Mouse (Mus musculus) spleen, postnatal 36 days (tissue): Measurements from ENCODE around the gene Borcs6.
A peak's percentile ranks its signal among the peaks of the same experiment; 100 is the strongest.

Experiments
- DNase-seq, 2 experiments: peaks; one replicate each; pipeline ENCODE4 v3.0.0; 2022; ENCODE audit warnings: low spot score in 2 of 2, mixed read lengths in 1 of 2

Borcs6 gene

GRCm38 (mm10) chr11:69101604-69102402, 42.3 kb downstream of the Borcs6 start:
- DNase-seq: no peak

GRCm38 (mm10) chr11:69102403-69102725, 42.8 kb downstream of the Borcs6 start:
- no peak for DNase-seq

DNA sequence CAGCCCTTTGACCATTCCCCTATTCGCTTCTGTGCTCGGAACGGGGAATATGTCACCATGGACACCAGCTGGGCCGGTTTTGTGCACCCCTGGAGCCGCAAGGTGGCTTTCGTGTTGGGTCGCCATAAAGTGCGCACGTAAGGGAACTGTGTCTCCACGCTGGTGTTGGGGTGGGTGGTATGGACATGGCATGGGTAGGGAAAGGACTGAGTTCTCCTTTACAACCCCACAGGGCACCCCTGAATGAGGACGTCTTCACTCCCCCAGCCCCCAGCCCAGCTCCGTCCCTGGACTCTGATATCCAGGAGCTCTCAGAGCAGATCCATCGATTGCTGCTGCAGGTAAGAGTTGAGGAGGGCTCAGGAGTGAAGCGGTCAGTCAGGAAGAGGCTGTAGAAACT, 43.6 kb downstream of the Borcs6 start:
- DNase-seq: no peak

GRCm38 (mm10) chr11:69103531-69104435, 44.3 kb downstream of the Borcs6 start:
- DNase-seq: no peak

DNA sequence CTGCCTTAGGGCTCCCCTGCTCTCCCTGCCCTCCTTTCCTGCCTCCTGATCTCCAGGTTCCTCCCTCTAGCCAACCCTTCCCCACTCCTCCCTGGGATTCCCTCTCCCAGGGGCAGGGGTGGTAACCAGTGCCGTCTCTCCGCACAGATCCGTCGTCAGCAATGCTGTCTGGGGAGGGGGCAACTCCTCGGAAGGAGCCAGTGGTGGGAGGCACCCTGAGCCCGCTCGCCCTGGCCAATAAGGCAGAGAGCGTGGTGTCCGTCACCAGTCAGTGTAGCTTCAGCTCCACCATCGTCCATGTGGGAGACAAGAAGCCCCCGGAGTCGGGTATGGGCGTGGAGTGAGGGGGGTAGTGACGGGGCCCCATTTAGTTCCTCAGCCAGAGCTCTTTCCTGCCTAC, 45.0 kb downstream of the Borcs6 start:
- no peak for DNase-seq

- no peak for DNase-seq
Observed at GRCm38 (mm10) chr11:69105227-69105626, 45.7 kb downstream of the Borcs6 start.

GRCm38 (mm10) chr11:69105796-69106195, 46.3 kb downstream of the Borcs6 start:
- DNase-seq: no peak

GRCm38 (mm10) chr11:69106299-69106698, 46.8 kb downstream of the Borcs6 start:
- no peak for DNase-seq

GRCm38 (mm10) chr11:69106842-69107241, 47.3 kb downstream of the Borcs6 start:
- DNase-seq: no peak

DNA sequence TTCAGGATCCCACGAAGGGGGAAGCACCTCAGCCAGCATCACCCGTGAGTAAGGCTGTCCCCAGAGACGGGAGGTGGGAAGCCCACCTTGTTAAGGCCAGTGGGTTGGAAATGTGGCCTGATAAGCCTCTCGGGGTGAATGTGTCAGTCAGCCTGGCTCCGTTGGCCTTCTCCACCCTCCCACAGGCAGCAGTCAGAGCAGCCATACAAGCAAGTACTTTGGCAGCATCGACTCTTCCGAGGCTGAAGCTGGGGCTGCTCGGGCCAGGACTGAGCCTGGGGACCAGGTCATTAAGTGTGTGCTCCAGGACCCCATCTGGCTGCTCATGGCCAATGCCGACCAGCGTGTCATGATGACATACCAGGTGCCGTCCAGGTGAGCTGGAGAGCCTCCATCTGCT, 48.2 kb downstream of the Borcs6 start:
- no peak for DNase-seq

GRCm38 (mm10) chr11:69108223-69108622, 48.7 kb downstream of the Borcs6 start:
- DNase-seq: no peak

DNA sequence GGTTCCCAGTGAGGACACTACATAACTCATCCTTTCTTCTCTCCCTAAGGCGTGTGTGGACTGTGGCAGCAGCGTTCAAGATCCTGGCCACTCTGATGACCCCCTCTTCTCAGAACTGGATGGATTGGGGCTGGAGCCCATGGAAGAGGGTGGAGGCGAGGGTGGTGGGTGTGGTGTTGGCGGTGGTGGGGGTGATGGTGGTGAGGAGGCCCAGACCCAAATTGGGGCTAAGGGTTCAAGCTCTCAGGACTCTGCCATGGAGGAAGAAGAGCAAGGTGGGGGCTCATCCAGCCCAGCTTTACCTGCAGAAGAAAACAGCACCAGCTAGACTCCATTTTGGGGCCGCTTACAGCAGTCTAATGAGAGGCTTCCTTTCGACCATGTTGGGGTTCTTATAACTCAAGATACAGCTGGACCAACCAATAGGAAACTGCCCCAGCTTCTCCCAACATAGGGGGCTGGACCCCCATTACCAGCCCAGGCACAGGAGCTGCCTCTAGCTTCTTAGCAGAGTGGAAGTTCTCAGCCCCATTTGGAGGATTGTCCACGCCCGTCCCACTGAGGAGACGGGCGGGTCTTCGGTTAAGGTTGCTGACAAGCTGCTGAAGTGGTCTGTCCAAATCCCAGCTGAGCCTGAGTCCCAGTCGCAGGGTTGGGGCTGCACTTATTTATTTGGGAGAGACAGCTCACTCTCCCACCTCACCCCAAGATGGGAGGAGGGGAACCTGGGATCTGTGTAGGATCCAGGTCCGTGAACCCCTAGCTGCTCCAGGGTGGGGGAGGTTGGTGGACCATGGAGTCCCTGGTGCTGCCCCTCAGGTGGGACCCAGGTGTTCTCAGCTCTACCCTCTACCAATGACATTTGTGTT, 49.7 kb downstream of the Borcs6 start:
- DNase-seq: no peak

DNA sequence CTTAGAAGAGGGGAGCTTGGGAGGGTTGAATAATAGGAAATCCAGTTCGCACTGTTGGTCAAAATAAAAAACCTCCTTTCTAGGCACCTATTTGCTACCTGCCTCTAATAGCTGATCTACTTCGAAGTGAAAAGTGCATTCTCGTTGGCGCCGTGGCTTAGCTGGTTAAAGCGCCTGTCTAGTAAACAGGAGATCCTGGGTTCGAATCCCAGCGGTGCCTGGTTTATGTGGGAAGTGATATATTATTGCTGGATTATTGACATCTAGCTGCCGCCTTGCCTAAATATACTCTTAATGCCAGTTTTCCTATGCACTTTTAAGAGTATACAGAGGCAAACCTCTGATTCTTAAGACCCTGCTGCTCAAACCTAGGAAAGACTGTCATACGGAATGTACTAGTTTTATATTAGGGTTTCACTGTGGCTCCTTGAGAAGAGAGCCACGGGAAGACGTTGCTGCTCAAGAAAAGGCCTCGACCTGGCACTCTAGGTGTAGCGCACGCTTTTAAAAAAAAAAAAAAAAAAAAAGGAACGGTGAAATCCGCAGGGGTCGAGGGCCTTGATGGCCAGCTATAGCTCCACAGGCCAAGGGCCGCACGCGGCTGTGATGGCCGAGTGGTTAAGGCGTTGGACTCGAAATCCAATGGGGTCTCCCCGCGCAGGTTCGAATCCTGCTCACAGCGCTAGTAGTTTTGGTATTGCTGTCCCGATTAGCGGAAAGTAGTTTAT, 51.0 kb downstream of the Borcs6 start:
- peak; percentile 84 to 89 for DNase-seq
